Mouse (Mus musculus) hindbrain, embryonic 11.5 days (tissue): ENCODE data around the gene Gpatch4. TPM values are rescaled to one million over a fixed set of nuclear protein-coding genes. Genes with fewer than 3 reads are reported as not detected.
A peak's percentile ranks its signal among the peaks of the same experiment; 100 is the strongest.

ENCODE experiments used
- ATAC-seq: fragments of 200-750 bp; cut with Nextera tagmentation; 2 replicates; pipeline ENCODE4 v1.8.0; 2017; ENCODE audit warnings: mild to moderate bottlenecking, moderate TSS enrichment, moderate library complexity; ENCODE audit not compliant: low FRiP score
- DNase-seq: peaks from one replicate; pipeline ENCODE4 v3.0.0-alpha.2; 2015; ENCODE audit warnings: low spot score
- H3K27ac ChIP-seq: fragments of 300-500 bp; sonication (generic); 2 replicates; pipeline ENCODE4 v1.5.1; 2014; ENCODE audit warnings: mild to moderate bottlenecking, low read depth, low read length
- H3K27me3 ChIP-seq: fragments of 300-500 bp; sonication (generic); 2 replicates; pipeline ENCODE4 v1.6.1; 2014; ENCODE audit warnings: mild to moderate bottlenecking, low read length, moderate library complexity, mixed read lengths; ENCODE audit not compliant: control insufficient read depth, insufficient read depth
- H3K36me3 ChIP-seq: fragments of 300-500 bp; sonication (generic); 2 replicates; pipeline ENCODE4 v1.6.1; 2014; ENCODE audit warnings: mild to moderate bottlenecking, low read length, moderate library complexity, mixed read lengths; ENCODE audit not compliant: control insufficient read depth, insufficient read depth
- H3K4me1 ChIP-seq: fragments of 300-500 bp; sonication (generic); replicated peaks from 2 replicates; pipeline ENCODE4 v1.6.1; 2014; ENCODE audit warnings: low read length, mixed read lengths; ENCODE audit not compliant: control insufficient read depth, insufficient read depth
- H3K4me2 ChIP-seq: fragments of 300-500 bp; sonication (generic); replicated peaks from 2 replicates; pipeline ENCODE4 v1.6.1; 2014; ENCODE audit warnings: mild to moderate bottlenecking, low read depth, low read length
- H3K4me3 ChIP-seq: fragments of 300-500 bp; sonication (generic); 2 replicates; pipeline ENCODE4 v1.5.1; 2014; ENCODE audit warnings: low read depth, low read length
- H3K9ac ChIP-seq: fragments of 300-500 bp; sonication (generic); 2 replicates; pipeline ENCODE4 v1.6.1; 2014; ENCODE audit warnings: low read depth, low read length
- H3K9me3 ChIP-seq: fragments of 300-500 bp; sonication (generic); 2 replicates; pipeline ENCODE4 v1.6.1; 2016; ENCODE audit warnings: low read length; ENCODE audit not compliant: control insufficient read depth
- WGBS: fragments of 180-500 bp; shearing (Covaris S2); extraction: QIAGEN DNeasy Blood & Tissue Kit; methylation state at CpG from one replicate; pipeline ENCODE4 v1.1.7; 2014; 5-methylcytosine and 5-hydroxymethylcytosine counted together
- polyA plus RNA-seq: library from polyadenylated mRNA; unstranded; fragments of >200 nt; fragmentation: Nextera tagmentation; extraction: Ambion mirVana; gene quantifications from 2 replicates; pipeline ENCODE4 v1.2.1, GENCODE M21; 2014

Gene Gpatch4
- 34.4 and 37.4 TPM in 2 replicates for polyA plus RNA-seq

DNA sequence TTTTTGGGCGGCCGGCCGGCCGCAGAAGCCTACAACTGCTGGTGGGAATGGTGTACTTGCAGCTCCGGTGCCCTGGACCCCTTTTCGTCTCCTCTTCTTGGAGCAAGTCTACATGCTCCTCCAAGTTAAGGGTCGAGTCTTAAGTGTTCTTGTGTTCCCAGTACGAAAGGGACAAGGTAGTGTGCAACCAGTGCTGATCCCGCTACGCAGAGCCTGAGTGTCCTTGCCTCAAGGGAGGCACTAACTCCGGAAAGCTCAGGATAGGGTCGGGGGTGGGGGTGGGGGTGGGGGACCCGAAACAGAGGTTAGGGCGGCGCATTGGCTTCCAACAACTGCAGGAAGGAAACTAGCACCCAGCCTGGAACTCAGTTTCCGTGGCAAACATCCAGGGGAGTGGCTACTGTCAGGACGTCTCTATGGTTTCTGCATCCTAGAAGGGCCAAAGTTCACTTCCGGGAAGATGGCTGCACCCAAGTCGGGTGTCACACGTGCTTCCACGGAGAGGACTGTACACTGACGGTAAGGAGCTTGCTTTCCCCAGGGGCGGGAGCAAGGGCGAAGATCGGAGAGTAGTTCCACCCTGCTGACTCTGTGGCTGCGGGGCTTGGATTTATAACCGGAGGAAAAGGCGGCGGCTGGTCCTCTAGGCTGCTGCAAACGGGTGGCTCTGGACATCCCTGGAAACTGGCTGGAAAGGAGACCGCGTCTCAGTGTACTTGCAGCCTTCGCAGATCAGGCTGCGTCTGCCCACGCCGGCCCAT, at the start of gene Gpatch4:
Gpatch4 (plus strand) TSS at position 448 of the 761 bp plus-strand sequence.
- Histone ChIP-seq H3K4me1 (no peaks in the 10 kb centered on the region; the same call in 1 of the 2 replicates), H3K27me3 (no peaks in the 10 kb centered on the region; the same call in 1 of the 2 replicates), H3K4me2 (peak within 1 kb of the TSS; percentile 65), H3K36me3 (no peaks in the 10 kb centered on the region), H3K9ac (peak within 1 kb of the TSS; percentile 68), H3K4me3 (peak within 1 kb of the TSS; percentile 83), H3K27ac (no peak within 1 kb of the TSS), H3K9me3 (no peaks in the 10 kb centered on the region)
- peak; percentile 97 for DNase-seq
- 9% methylated on average over 36 of the region's 36 CpGs for WGBS
- ATAC-seq, result peak; percentile 85

DNA sequence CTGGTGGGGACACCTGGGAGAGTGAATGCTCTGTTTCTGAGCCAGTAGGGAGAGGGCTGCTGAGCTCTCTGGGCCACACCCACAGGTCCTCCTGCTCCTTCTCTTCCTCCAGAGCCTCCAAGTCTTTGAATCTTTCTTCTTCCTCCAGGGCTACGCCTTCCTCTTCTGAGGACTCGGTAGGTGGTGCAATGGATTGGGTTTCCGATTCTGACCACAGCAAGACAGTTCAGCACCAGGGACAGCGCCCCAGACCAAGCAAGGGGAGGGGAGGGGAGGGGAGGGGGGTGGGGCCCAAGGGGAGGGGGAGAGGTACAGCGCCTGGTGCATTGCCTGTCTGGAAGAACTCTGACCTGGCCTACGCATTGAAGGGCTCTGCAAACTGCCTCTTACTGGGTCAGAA, 49.5 kb upstream of the Gpatch4 start:
- DNase-seq (peak; percentile 74), ATAC-seq (no peak)
- Histone ChIP-seq H3K9me3 (no peaks in the 10 kb centered on the region), H3K9ac (no peak overlapping the region), H3K4me2 (no peak overlapping the region), H3K27me3 (peaks cover 51% of the 10 kb centered on the region), H3K27ac (no peak overlapping the region), H3K4me3 (no peak overlapping the region), H3K36me3 (no peaks in the 10 kb centered on the region), H3K4me1 (peaks cover 5% of the 10 kb centered on the region)
- 3% methylated on average over 6 of the region's 6 CpGs for WGBS

DNA sequence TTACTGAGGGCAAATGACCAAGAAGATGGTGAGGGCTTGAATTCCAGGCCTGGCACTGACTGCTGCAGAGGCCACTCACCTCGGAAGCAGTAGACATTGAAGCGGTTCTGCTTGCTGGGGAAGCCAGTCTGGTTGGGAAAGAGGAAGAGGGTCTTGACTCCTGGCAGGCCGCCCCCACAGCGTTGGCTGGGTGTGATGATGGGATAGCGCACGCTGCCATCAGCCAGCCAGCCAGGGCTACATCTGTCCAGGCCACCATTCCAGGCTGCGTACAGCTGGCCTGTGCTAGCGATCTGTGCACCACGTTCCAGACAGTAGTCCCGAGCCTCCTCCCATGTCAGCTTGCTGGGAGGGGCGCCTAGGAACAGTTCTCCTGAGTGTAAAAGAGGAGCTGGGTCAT, 47.6 kb upstream of the Gpatch4 start:
- 29% methylated on average over 11 of the region's 11 CpGs for WGBS

DNA sequence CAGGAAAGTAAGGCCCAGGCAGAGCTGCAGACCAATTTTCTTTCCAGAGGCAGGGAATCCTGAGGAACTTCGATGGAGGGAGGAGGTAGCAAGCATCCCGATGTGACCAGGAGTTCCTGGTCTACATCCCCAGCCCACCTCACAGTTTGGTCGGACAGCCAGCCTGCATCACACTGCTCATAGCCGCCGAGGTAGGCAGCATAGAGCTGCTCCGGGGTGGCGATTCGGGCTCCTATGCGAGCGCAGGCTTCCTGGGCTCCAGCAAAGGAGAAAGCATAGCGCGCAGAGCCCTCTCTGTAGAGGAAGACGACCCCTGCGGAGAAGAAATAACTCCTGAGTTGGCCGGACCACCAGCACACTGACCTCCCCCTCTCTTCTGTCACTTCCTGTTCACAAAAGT, 46.5 kb upstream of the Gpatch4 start:
- Histone ChIP-seq H3K9me3 (no peaks in the 10 kb centered on the region), H3K4me2 (peak overlapping the region; percentile 56), H3K4me1 (peaks cover 8% of the 10 kb centered on the region), H3K36me3 (no peaks in the 10 kb centered on the region), H3K9ac (no peak overlapping the region), H3K27me3 (peaks cover 81% of the 10 kb centered on the region), H3K27ac (no peak overlapping the region), H3K4me3 (peak overlapping the region; percentile 31; the same call in 1 of the 2 replicates)
- WGBS, result under 1% methylated on average over 15 of the region's 15 CpGs
- ATAC-seq (no peak), DNase-seq (no peak)

More for the DNA sequence above, 47.6 kb upstream of the Gpatch4 start:
- H3K4me2 ChIP-seq, result no peak overlapping the region
- no peak overlapping the region for H3K27ac ChIP-seq
- peaks cover 70% of the 10 kb centered on the region for H3K27me3 ChIP-seq
- H3K36me3 ChIP-seq, result no peaks in the 10 kb centered on the region
- no peak overlapping the region for H3K9ac ChIP-seq
- H3K4me1 ChIP-seq, result peaks cover 8% of the 10 kb centered on the region
- no peak overlapping the region for H3K4me3 ChIP-seq
- no peaks in the 10 kb centered on the region for H3K9me3 ChIP-seq
- DNase-seq (no peak), ATAC-seq (no peak)

- Histone ChIP-seq H3K4me2 (peak overlapping the region; percentile 56), H3K4me3 (peak overlapping the region; percentile 31), H3K4me1 (peaks cover 9% of the 10 kb centered on the region), H3K9me3 (no peaks in the 10 kb centered on the region), H3K27ac (no peak overlapping the region), H3K27me3 (peaks cover 88% of the 10 kb centered on the region), H3K36me3 (no peaks in the 10 kb centered on the region), H3K9ac (no peak overlapping the region)
- ATAC-seq (peak; percentile 40; the same call in 1 of the 2 replicates), DNase-seq (no peak)
- WGBS, result under 1% methylated on average over 45 of the region's 49 CpGs
These were observed 45.8 kb upstream of the Gpatch4 start for GRCm38 (mm10) chr3:87996971-87997614.

DNA sequence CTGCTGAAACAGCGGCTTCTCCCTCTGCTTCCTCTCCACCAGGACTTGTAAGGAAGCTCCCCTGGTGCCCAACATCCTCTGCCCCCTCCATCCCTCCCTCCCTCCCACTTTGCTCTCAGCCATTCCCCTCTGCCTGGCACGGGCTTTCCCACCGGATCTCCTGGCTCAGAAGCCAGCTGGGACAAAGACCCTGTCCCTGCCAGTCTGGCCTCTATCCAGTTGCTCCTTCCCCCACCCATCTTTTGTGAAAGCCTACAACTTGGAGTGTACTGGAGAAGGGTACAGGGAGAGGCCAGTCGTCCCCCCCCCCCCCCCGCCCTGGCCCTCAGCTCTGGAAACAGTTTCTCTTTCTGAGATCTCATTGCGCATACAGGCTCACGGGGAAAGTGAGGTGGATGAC, 44.2 kb upstream of the Gpatch4 start:
- Histone ChIP-seq H3K4me3 (no peak overlapping the region), H3K4me1 (peaks cover 13% of the 10 kb centered on the region), H3K27ac (no peak overlapping the region), H3K4me2 (no peak overlapping the region), H3K36me3 (no peaks in the 10 kb centered on the region), H3K9ac (no peak overlapping the region), H3K9me3 (no peaks in the 10 kb centered on the region), H3K27me3 (peaks cover 91% of the 10 kb centered on the region)
- DNase-seq, result no peak
- ATAC-seq, result no peak
- 0% methylated on average over 7 of the region's 7 CpGs for WGBS

GRCm38 (mm10) chr3:87999243-87999895, 43.5 kb upstream of the Gpatch4 start:
- DNase-seq (no peak), ATAC-seq (no peak)
- peaks cover 13% of the 10 kb centered on the region for H3K4me1 ChIP-seq
- peak overlapping the region; percentile 87 for H3K4me2 ChIP-seq
- peaks cover 85% of the 10 kb centered on the region for H3K27me3 ChIP-seq
- peak overlapping the region; percentile 38 for H3K4me3 ChIP-seq
- no peak overlapping the region for H3K27ac ChIP-seq
- no peaks in the 10 kb centered on the region for H3K36me3 ChIP-seq
- H3K9ac ChIP-seq, result no peak overlapping the region
- under 1% methylated on average over 38 of the region's 38 CpGs for WGBS
- H3K9me3 ChIP-seq, result no peaks in the 10 kb centered on the region

GRCm38 (mm10) chr3:88000181-88000580, 42.7 kb upstream of the Gpatch4 start, which contains the start of gene Bcan:
Gene Bcan (minus strand): TSS chr3:88000230.
- no peaks in the 10 kb centered on the region for H3K9me3 ChIP-seq
- H3K36me3 ChIP-seq, result no peaks in the 10 kb centered on the region
- H3K4me3 ChIP-seq, result peak within 1 kb of the TSS; percentile 38
- WGBS, result 1% methylated on average over 27 of the region's 39 CpGs
- H3K27me3 ChIP-seq, result peaks cover 77% of the 10 kb centered on the region
- no peak within 1 kb of the TSS for H3K9ac ChIP-seq
- DNase-seq, result no peak
- peak within 1 kb of the TSS; percentile 87 for H3K4me2 ChIP-seq
- H3K27ac ChIP-seq, result no peak within 1 kb of the TSS
- peaks cover 13% of the 10 kb centered on the region for H3K4me1 ChIP-seq
- 0 out of 2 replicates have a peak, but pooled peaks have one; percentile 43 for ATAC-seq
